Mouse (Mus musculus): ENCODE results near the gene Smok2a. TPM values are rescaled to one million over a fixed set of nuclear protein-coding genes. Genes with fewer than 3 reads are reported as not detected.
"Not testable (repeated sequence)": the region's sequence is repeated elsewhere in the genome, so short reads cannot be mapped to it uniquely, and the experiment has no call there.

Smok2a gene
- polyA plus RNA-seq, 1 experiment from 2014 or later = not detected

DNA sequence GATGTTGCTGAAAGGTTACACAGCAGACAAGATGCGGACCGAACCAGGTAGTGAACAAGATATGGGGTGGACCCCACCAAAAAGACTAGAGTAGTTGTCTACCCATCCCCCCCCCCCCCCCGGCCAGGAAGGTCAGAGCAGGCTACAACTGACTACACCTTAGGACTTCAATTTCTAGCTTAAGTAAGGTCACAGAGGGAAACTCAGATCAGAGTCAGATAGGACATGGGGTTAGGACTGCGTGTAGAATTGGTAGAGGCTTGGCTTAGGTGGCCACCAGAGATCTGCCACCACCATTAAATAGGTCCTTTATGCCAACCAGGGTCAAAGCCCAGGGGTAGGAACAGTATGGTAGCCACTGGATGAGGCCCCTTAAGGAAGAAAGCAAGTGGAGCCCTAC is 18.5 kb downstream of the Smok2a start:
- not testable (repeated sequence) for H3K36me3 ChIP-seq (ENCODE audit: control insufficient read depth, insufficient read depth, low read length); H3K4me3 ChIP-seq (replicated peaks; ENCODE audit: low read depth, low read length); H3K4me2 ChIP-seq (ENCODE audit: low read length); DNase-seq; H3K9ac ChIP-seq (replicated peaks; ENCODE audit: low read length); H3K4me1 ChIP-seq (ENCODE audit: control insufficient read depth, insufficient read depth, low read length); H3K27me3 ChIP-seq (ENCODE audit: control insufficient read depth, insufficient read depth, low read length); H3K27ac ChIP-seq (replicated peaks; ENCODE audit: low read depth, low read length)
- WGBS = 81% methylated on average over 4 of the region's 4 CpGs
- H3K9me3 ChIP-seq (ENCODE audit: control insufficient read depth, low read length) = peaks cover 47% of the 10 kb centered on the region
- 0 out of 2 replicates have a peak, but pooled peaks have one; percentile 9 for ATAC-seq (ENCODE audit: low FRiP score, low TSS enrichment)

DNA sequence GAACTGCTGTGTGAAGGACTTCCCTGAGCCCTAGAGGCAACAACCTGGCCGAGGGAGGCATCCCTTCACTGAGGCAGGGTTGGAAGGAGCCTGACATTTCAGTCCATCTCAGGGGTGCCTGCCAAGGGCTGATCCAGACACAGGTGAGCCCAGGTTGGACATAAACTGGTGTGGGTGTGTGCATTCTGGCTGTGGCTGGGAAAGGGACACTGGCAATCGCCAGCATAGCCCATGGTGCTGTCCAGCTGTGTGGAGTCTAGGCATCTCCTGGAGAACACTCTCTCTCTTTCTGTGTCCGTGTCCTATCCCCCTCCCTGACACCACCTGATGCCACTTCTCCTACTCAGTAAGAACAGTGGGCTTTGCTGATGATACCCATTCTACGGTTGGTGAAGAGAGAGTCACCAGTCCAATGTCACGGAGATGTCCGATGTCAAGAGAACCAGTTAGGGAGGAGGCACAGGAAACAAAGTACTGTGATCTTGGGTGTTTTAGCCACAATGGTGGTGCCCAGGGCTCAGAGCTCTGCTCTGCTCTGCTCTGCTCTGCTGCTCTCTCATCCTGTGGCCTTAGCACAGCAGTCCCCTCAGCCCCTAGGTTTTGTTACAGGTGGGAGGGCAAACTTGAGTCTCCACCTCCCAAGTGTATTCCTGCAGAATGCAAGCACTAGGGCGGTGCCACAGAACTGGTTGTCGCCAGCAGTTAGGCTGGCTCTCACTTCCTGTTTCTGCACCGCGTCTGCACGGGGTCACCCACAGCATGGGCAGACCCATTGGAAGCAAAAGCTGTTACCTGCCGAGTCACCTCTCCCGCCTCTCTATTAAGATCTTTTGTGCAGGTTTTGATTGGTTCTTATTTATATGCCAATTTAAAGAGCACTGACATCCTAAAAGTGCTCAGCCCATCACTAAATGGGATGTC is 20.1 kb downstream of the Smok2a start:
- not testable (repeated sequence) for H3K9ac ChIP-seq (replicated peaks; ENCODE audit: low read length); H3K27me3 ChIP-seq (ENCODE audit: control insufficient read depth, insufficient read depth, low read length); H3K27ac ChIP-seq (replicated peaks; ENCODE audit: low read depth, low read length); DNase-seq; H3K4me3 ChIP-seq (replicated peaks; ENCODE audit: low read depth, low read length); H3K4me1 ChIP-seq (ENCODE audit: control insufficient read depth, insufficient read depth, low read length); H3K36me3 ChIP-seq (ENCODE audit: control insufficient read depth, insufficient read depth, low read length); H3K4me2 ChIP-seq (ENCODE audit: low read length)
- H3K9me3 ChIP-seq (ENCODE audit: control insufficient read depth, low read length) = peaks cover 33% of the 10 kb centered on the region
- ATAC-seq (ENCODE audit: low FRiP score, low TSS enrichment) = peak; percentile 42; the same call in 1 of the 2 replicates
- WGBS = 88% methylated on average over 7 of the region's 13 CpGs

DNA sequence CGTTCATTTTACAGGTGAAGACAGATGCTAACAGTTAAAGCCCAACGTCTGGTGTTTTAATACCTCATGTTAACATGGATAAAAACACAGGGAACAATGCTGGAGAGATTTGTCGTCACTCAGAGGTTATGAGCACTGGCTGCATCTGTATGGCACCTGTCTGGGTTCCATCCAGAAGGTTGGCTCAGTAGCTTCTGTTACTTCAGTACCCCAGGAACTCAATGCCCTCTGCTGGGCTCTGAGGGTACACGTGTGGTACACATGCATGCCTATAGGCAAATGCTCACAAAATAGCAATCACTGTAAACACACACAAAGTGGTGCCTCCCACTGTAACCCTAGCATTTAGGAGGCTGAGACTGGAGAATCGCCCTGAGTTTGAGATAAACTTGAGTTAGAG is 33.8 kb downstream of the Smok2a start:
- WGBS = 71% methylated on average over 1 of the region's 5 CpGs

More for the DNA sequence above, 33.8 kb downstream of the Smok2a start:
- not testable (repeated sequence) for H3K4me1 ChIP-seq (ENCODE audit: control insufficient read depth, insufficient read depth, low read length); ATAC-seq (ENCODE audit: low FRiP score, low TSS enrichment); H3K4me2 ChIP-seq (ENCODE audit: low read length); H3K27me3 ChIP-seq (ENCODE audit: control insufficient read depth, insufficient read depth, low read length); H3K9ac ChIP-seq (replicated peaks; ENCODE audit: low read length); H3K27ac ChIP-seq (replicated peaks; ENCODE audit: low read depth, low read length); DNase-seq; H3K4me3 ChIP-seq (replicated peaks; ENCODE audit: low read depth, low read length); H3K36me3 ChIP-seq (ENCODE audit: control insufficient read depth, insufficient read depth, low read length)
- peaks cover 11% of the 10 kb centered on the region for H3K9me3 ChIP-seq (ENCODE audit: control insufficient read depth, low read length)

Other genes with a start within 250 kb of the Smok2a start
- gene Wtap, start 227.0 kb upstream of the Smok2a start, polyA plus RNA-seq (2014; fragmentation: Nextera tagmentation; extraction: Ambion mirVana) = 147 and 150 TPM in 2 replicates
- gene Sod2, start 214.3 kb upstream of the Smok2a start, polyA plus RNA-seq (2014; fragmentation: Nextera tagmentation; extraction: Ambion mirVana) = 144 and 152 TPM in 2 replicates
- gene Gpr31b, start 168.9 kb upstream of the Smok2a start, polyA plus RNA-seq (2014; fragmentation: Nextera tagmentation; extraction: Ambion mirVana) = not detected in 2 replicates
- 0.18 and 0.45 TPM in 2 replicates for gene Tcp10b, start 160.1 kb upstream of the Smok2a start, polyA plus RNA-seq (2014; fragmentation: Nextera tagmentation; extraction: Ambion mirVana)
- not detected in 2 replicates for gene Unc93a, start 89.4 kb upstream of the Smok2a start, polyA plus RNA-seq (2014; fragmentation: Nextera tagmentation; extraction: Ambion mirVana)
- gene Smok2b, start 9.1 kb downstream of the Smok2a start, polyA plus RNA-seq (2014; fragmentation: Nextera tagmentation; extraction: Ambion mirVana) = not detected in 2 replicates
- not detected in 2 replicates for gene Tcp10c, start 133.4 kb downstream of the Smok2a start, polyA plus RNA-seq (2014; fragmentation: Nextera tagmentation; extraction: Ambion mirVana)

Data from midbrain, embryonic 14.5 days (tissue).